Mouse (Mus musculus): ENCODE results near the gene Rab7b.

DNA sequence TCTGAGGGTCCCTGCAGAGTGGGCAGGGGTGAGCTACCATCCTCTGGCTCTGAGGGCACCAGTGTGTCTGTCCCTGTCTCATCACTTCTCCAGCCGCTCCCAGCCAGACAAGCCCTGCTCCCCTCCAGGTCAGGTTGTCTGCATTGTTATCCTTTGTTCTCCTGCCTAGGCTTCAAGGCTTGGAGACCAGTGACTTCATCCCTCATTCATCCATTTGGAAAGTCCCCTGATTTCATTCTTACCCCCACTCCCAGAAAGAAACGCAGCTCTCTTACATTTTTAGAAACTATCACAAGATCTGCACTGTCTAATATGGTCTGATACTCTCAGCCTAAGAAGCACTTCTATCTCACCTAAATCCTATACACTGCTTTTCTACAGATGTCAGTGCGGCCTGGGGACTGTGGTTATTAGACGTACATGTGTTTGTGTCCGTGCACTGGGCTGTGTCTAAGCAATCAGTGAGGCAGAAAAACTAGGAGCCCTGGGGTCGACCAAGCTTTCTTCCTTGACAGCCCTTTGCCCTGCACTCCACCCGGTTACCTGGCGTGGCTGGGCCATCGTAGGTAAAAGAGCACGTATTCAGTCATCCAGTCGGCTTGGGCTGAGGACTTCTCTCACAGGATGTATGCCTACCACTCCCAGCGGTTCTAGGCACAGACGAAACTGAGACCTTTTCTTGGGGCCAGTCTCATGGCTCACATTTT lies 45.1 kb downstream of the Rab7b start:
- TF ChIP-seq CTCF (IDR thresholded peaks at IDR 0.05; ENCODE audit: borderline replicate concordance, insufficient read depth, low read depth, low read length): no peak
- TF ChIP-seq POLR2A (IDR thresholded peaks at IDR 0.05; ENCODE audit: borderline replicate concordance, insufficient read depth, low read length): no peak
